Mouse (Mus musculus) heart, adult 2 months (tissue): ENCODE measurements around the gene Olfr520.

ENCODE experiments used
- CTCF ChIP-seq: fragments of 200-600 bp; IDR thresholded peaks from 2 replicates; pipeline ENCODE4 v1.8.1; 2022; ENCODE audit warnings: antibody characterized with exemption, mild to moderate bottlenecking, moderate library complexity
- EP300 ChIP-seq: fragments of 200-500 bp; IDR thresholded peaks from 2 replicates; pipeline ENCODE4 v1.6.1; 2011; ENCODE audit warnings: low read depth, low read length, control low read depth; ENCODE audit not compliant: insufficient read depth

GRCm38 (mm10) chr7:99712431-99712830 is 17.6 kb upstream of the Olfr520 start:
- TF ChIP-seq CTCF, result no peak
- TF ChIP-seq EP300, result no peak
